Mouse (Mus musculus): Measurements from ENCODE around the gene Ctbp1. TPM values are rescaled to one million over a fixed set of nuclear protein-coding genes. Genes with fewer than 3 reads are reported as not detected.
A peak's percentile ranks its signal among the peaks of the same experiment; 100 is the strongest.

The Ctbp1 gene
- polyA plus RNA-seq, 1 experiment from 2014 or later = 441 TPM

GRCm38 (mm10) chr5:33204284-33204683 lies 70.5 kb downstream of the Ctbp1 start:
- H3K4me2 ChIP-seq (ENCODE audit: low read length) = no peak overlapping the region
- no peaks in the 10 kb centered on the region for H3K9me3 ChIP-seq (replicated peaks; ENCODE audit: control insufficient read depth, low read length, poor library complexity, severe bottlenecking)
- H3K4me1 ChIP-seq (ENCODE audit: control insufficient read depth, insufficient read depth, low read length) = peaks cover 3% of the 10 kb centered on the region; the same call in 1 of the 2 replicates
- 85% methylated on average over 7 of the region's 7 CpGs for WGBS
- H3K27ac ChIP-seq (ENCODE audit: low read length) = no peak overlapping the region
- no peak overlapping the region for H3K4me3 ChIP-seq (ENCODE audit: low read depth, low read length)
- no peak for ATAC-seq
- H3K36me3 ChIP-seq (ENCODE audit: control insufficient read depth, insufficient read depth, low read length) = no peaks in the 10 kb centered on the region
- H3K9ac ChIP-seq (ENCODE audit: low read depth, low read length) = no peak overlapping the region
- no peaks in the 10 kb centered on the region for H3K27me3 ChIP-seq (ENCODE audit: control insufficient read depth, insufficient read depth, low read depth, low read length)

GRCm38 (mm10) chr5:33203691-33204242 lies 71.0 kb downstream of the Ctbp1 start:
- Histone ChIP-seq H3K27me3 (ENCODE audit: control insufficient read depth, insufficient read depth, low read depth, low read length) (no peaks in the 10 kb centered on the region), H3K4me1 (ENCODE audit: control insufficient read depth, insufficient read depth, low read length) (peaks cover 3% of the 10 kb centered on the region; the same call in 1 of the 2 replicates), H3K9me3 (replicated peaks; ENCODE audit: control insufficient read depth, low read length, poor library complexity, severe bottlenecking) (no peaks in the 10 kb centered on the region), H3K4me2 (ENCODE audit: low read length) (no peak overlapping the region; the same call in 1 of the 2 replicates), H3K9ac (ENCODE audit: low read depth, low read length) (no peak overlapping the region), H3K27ac (ENCODE audit: low read length) (no peak overlapping the region), H3K4me3 (ENCODE audit: low read depth, low read length) (no peak overlapping the region), H3K36me3 (ENCODE audit: control insufficient read depth, insufficient read depth, low read length) (no peaks in the 10 kb centered on the region)
- ATAC-seq = peak; percentile 73
- WGBS = 19% methylated on average over 9 of the region's 9 CpGs

GRCm38 (mm10) chr5:33203171-33203565 lies 71.6 kb downstream of the Ctbp1 start:
- ATAC-seq = no peak
- Histone ChIP-seq H3K27me3 (ENCODE audit: control insufficient read depth, insufficient read depth, low read depth, low read length) (no peaks in the 10 kb centered on the region), H3K9me3 (replicated peaks; ENCODE audit: control insufficient read depth, low read length, poor library complexity, severe bottlenecking) (no peaks in the 10 kb centered on the region), H3K9ac (ENCODE audit: low read depth, low read length) (no peak overlapping the region), H3K4me3 (ENCODE audit: low read depth, low read length) (no peak overlapping the region), H3K4me1 (ENCODE audit: control insufficient read depth, insufficient read depth, low read length) (peaks cover 3% of the 10 kb centered on the region; the same call in 1 of the 2 replicates), H3K36me3 (ENCODE audit: control insufficient read depth, insufficient read depth, low read length) (no peaks in the 10 kb centered on the region), H3K4me2 (ENCODE audit: low read length) (no peak overlapping the region), H3K27ac (ENCODE audit: low read length) (no peak overlapping the region)
- 83% methylated on average over 6 of the region's 6 CpGs for WGBS

GRCm38 (mm10) chr5:33202516-33203170 lies 72.2 kb downstream of the Ctbp1 start:
- H3K4me3 ChIP-seq (ENCODE audit: low read depth, low read length) = no peak overlapping the region
- H3K9me3 ChIP-seq (replicated peaks; ENCODE audit: control insufficient read depth, low read length, poor library complexity, severe bottlenecking) = no peaks in the 10 kb centered on the region
- 80% methylated on average over 13 of the region's 13 CpGs for WGBS
- ATAC-seq = no peak
- no peaks in the 10 kb centered on the region for H3K27me3 ChIP-seq (ENCODE audit: control insufficient read depth, insufficient read depth, low read depth, low read length)
- H3K9ac ChIP-seq (ENCODE audit: low read depth, low read length) = no peak overlapping the region
- no peak overlapping the region for H3K27ac ChIP-seq (ENCODE audit: low read length)
- no peaks in the 10 kb centered on the region for H3K36me3 ChIP-seq (ENCODE audit: control insufficient read depth, insufficient read depth, low read length)
- no peak overlapping the region for H3K4me2 ChIP-seq (ENCODE audit: low read length)
- peaks cover 3% of the 10 kb centered on the region; the same call in 1 of the 2 replicates for H3K4me1 ChIP-seq (ENCODE audit: control insufficient read depth, insufficient read depth, low read length)

GRCm38 (mm10) chr5:33201697-33202096 lies 73.1 kb downstream of the Ctbp1 start:
- Histone ChIP-seq H3K4me3 (ENCODE audit: low read depth, low read length) (no peak overlapping the region), H3K27me3 (ENCODE audit: control insufficient read depth, insufficient read depth, low read depth, low read length) (no peaks in the 10 kb centered on the region), H3K4me2 (ENCODE audit: low read length) (no peak overlapping the region), H3K9ac (ENCODE audit: low read depth, low read length) (no peak overlapping the region), H3K9me3 (replicated peaks; ENCODE audit: control insufficient read depth, low read length, poor library complexity, severe bottlenecking) (no peaks in the 10 kb centered on the region), H3K4me1 (ENCODE audit: control insufficient read depth, insufficient read depth, low read length) (peaks cover 3% of the 10 kb centered on the region; the same call in 1 of the 2 replicates), H3K27ac (ENCODE audit: low read length) (no peak overlapping the region), H3K36me3 (ENCODE audit: control insufficient read depth, insufficient read depth, low read length) (no peaks in the 10 kb centered on the region)
- no peak for ATAC-seq
- 69% methylated on average over 13 of the region's 13 CpGs for WGBS

GRCm38 (mm10) chr5:33200071-33200470 lies 74.7 kb downstream of the Ctbp1 start:
- Histone ChIP-seq H3K27me3 (ENCODE audit: control insufficient read depth, insufficient read depth, low read depth, low read length) (no peaks in the 10 kb centered on the region), H3K27ac (ENCODE audit: low read length) (no peak overlapping the region), H3K4me2 (ENCODE audit: low read length) (no peak overlapping the region), H3K4me1 (ENCODE audit: control insufficient read depth, insufficient read depth, low read length) (peaks cover 3% of the 10 kb centered on the region; the same call in 1 of the 2 replicates), H3K9ac (ENCODE audit: low read depth, low read length) (no peak overlapping the region), H3K4me3 (ENCODE audit: low read depth, low read length) (no peak overlapping the region), H3K9me3 (replicated peaks; ENCODE audit: control insufficient read depth, low read length, poor library complexity, severe bottlenecking) (no peaks in the 10 kb centered on the region), H3K36me3 (ENCODE audit: control insufficient read depth, insufficient read depth, low read length) (no peaks in the 10 kb centered on the region)
- ATAC-seq = no peak
- 81% methylated on average over 1 of the region's 1 CpGs for WGBS

Other genes with a start within 250 kb of the Ctbp1 start
- 0.07 and 0.10 TPM in 2 replicates for gene Slc5a1, start 170.8 kb downstream of the Ctbp1 start, polyA plus RNA-seq (2015; fragmentation: Nextera tagmentation; extraction: Ambion mirVana)
- gene Spon2, start 56.5 kb downstream of the Ctbp1 start, polyA plus RNA-seq (2015; fragmentation: Nextera tagmentation; extraction: Ambion mirVana) = 3.1 and 3.3 TPM in 2 replicates
- gene Maea, start 60.5 kb upstream of the Ctbp1 start, polyA plus RNA-seq (2015; fragmentation: Nextera tagmentation; extraction: Ambion mirVana) = 142 and 143 TPM in 2 replicates
- gene Uvssa, start 103.6 kb upstream of the Ctbp1 start, polyA plus RNA-seq (2015; fragmentation: Nextera tagmentation; extraction: Ambion mirVana) = 8.1 TPM in 2 replicates
- gene Nkx1-1, start 159.0 kb upstream of the Ctbp1 start, polyA plus RNA-seq (2015; fragmentation: Nextera tagmentation; extraction: Ambion mirVana) = not detected in 2 replicates